Mouse (Mus musculus) limb, embryonic 15.5 days (tissue): ENCODE measurements at regions not wholly inside any gene's neighbourhood (a gene's known extent, or its start where the extent isn't known, plus 50 kb on each side); places are given as distances from the start of the nearest gene placed in this dataset.

Experiments used
- ATAC-seq: fragments of 200-750 bp; cut with Nextera tagmentation; 2 replicates; pipeline ENCODE4 v1.8.0; 2017; ENCODE audit warnings: low read depth, moderate TSS enrichment; ENCODE audit not compliant: insufficient number of reproducible peaks, low FRiP score, low TSS enrichment
- H3K27ac ChIP-seq: fragments of 300-500 bp; sonication (generic); 2 replicates; pipeline ENCODE4 v1.5.1; 2015; ENCODE audit warnings: moderate library complexity, mild to moderate bottlenecking, inconsistent platforms
- H3K27me3 ChIP-seq: fragments of 300-500 bp; sonication (generic); 2 replicates; pipeline ENCODE4 v1.6.1; 2015; ENCODE audit warnings: inconsistent platforms
- H3K36me3 ChIP-seq: fragments of 300-500 bp; sonication (generic); 2 replicates; pipeline ENCODE4 v1.6.1; 2015; ENCODE audit warnings: inconsistent platforms
- H3K4me1 ChIP-seq: fragments of 300-500 bp; sonication (generic); 2 replicates; pipeline ENCODE4 v1.6.1; 2015; ENCODE audit warnings: inconsistent platforms
- H3K4me2 ChIP-seq: fragments of 300-500 bp; sonication (generic); 2 replicates; pipeline ENCODE4 v1.6.1; 2015; ENCODE audit warnings: mild to moderate bottlenecking, inconsistent platforms
- H3K4me3 ChIP-seq: fragments of 300-500 bp; sonication (generic); 2 replicates; pipeline ENCODE4 v1.5.1; 2015; ENCODE audit warnings: mild to moderate bottlenecking, inconsistent platforms
- H3K9ac ChIP-seq: fragments of 300-500 bp; sonication (generic); 2 replicates; pipeline ENCODE4 v1.6.1; 2015; ENCODE audit warnings: inconsistent platforms
- H3K9me3 ChIP-seq: fragments of 300-500 bp; sonication (generic); 2 replicates; pipeline ENCODE4 v1.6.1; 2016; ENCODE audit warnings: inconsistent platforms
- WGBS: fragments of 180-500 bp; shearing (Covaris S2); methylation state at CpG from one replicate; pipeline ENCODE4 v1.1.7; 2015; 5-methylcytosine and 5-hydroxymethylcytosine counted together

- no peaks in the 10 kb centered on the region for H3K27me3 ChIP-seq
- 76% methylated on average over 4 of the region's 4 CpGs for WGBS
- no peak overlapping the region for H3K4me3 ChIP-seq
- H3K4me1 ChIP-seq: no peaks in the 10 kb centered on the region
- H3K36me3 ChIP-seq: no peaks in the 10 kb centered on the region
- ATAC-seq: no peak
- no peaks in the 10 kb centered on the region for H3K9me3 ChIP-seq
- no peak overlapping the region for H3K9ac ChIP-seq
- H3K27ac ChIP-seq: no peak overlapping the region
- no peak overlapping the region for H3K4me2 ChIP-seq
Observed at GRCm38 (mm10) chr17:45904251-45904650, 127.9 kb downstream of the Vegfa start.

GRCm38 (mm10) chr17:45903294-45903693 is 128.9 kb downstream of the Vegfa start:
- 86% methylated on average over 9 of the region's 9 CpGs for WGBS
- Histone ChIP-seq H3K27me3 (no peaks in the 10 kb centered on the region), H3K4me1 (no peaks in the 10 kb centered on the region), H3K9ac (no peak overlapping the region), H3K9me3 (no peaks in the 10 kb centered on the region), H3K4me2 (no peak overlapping the region), H3K36me3 (no peaks in the 10 kb centered on the region), H3K4me3 (no peak overlapping the region), H3K27ac (no peak overlapping the region)
- no peak for ATAC-seq

- 86% methylated on average over 7 of the region's 7 CpGs for WGBS
- no peak for ATAC-seq
- H3K4me2 ChIP-seq: no peak overlapping the region
- no peaks in the 10 kb centered on the region for H3K27me3 ChIP-seq
- H3K4me3 ChIP-seq: no peak overlapping the region
- no peaks in the 10 kb centered on the region for H3K4me1 ChIP-seq
- H3K9ac ChIP-seq: no peak overlapping the region
- H3K27ac ChIP-seq: no peak overlapping the region
- H3K36me3 ChIP-seq: no peaks in the 10 kb centered on the region
- H3K9me3 ChIP-seq: no peaks in the 10 kb centered on the region
Observed at GRCm38 (mm10) chr17:45902668-45903067, 129.5 kb downstream of the Vegfa start.

- no peak for ATAC-seq
Observed at GRCm38 (mm10) chr17:45896922-45897302, 135.3 kb downstream of the Vegfa start.

GRCm38 (mm10) chr17:45896142-45896921 is 135.8 kb downstream of the Vegfa start:
- ATAC-seq: no peak
- Histone ChIP-seq H3K4me1 (peaks cover 19% of the 10 kb centered on the region), H3K9me3 (no peaks in the 10 kb centered on the region), H3K4me2 (no peak overlapping the region), H3K27ac (no peak overlapping the region), H3K4me3 (no peak overlapping the region), H3K27me3 (no peaks in the 10 kb centered on the region), H3K9ac (no peak overlapping the region), H3K36me3 (no peaks in the 10 kb centered on the region)
- 53% methylated on average over 12 of the region's 12 CpGs for WGBS

More at GRCm38 (mm10) chr17:45896922-45897302, 135.3 kb downstream of the Vegfa start:
- Histone ChIP-seq H3K36me3 (no peaks in the 10 kb centered on the region), H3K27me3 (no peaks in the 10 kb centered on the region), H3K4me1 (peaks cover 19% of the 10 kb centered on the region), H3K4me3 (no peak overlapping the region), H3K4me2 (no peak overlapping the region), H3K9ac (no peak overlapping the region), H3K9me3 (no peaks in the 10 kb centered on the region), H3K27ac (no peak overlapping the region)
- 72% methylated on average over 4 of the region's 4 CpGs for WGBS

GRCm38 (mm10) chr17:45894166-45894565 is 138.0 kb downstream of the Vegfa start:
- Histone ChIP-seq H3K9ac (no peak overlapping the region), H3K4me3 (no peak overlapping the region), H3K9me3 (no peaks in the 10 kb centered on the region), H3K4me2 (no peak overlapping the region), H3K27ac (no peak overlapping the region), H3K27me3 (no peaks in the 10 kb centered on the region; the same call in 1 of the 2 replicates), H3K36me3 (no peaks in the 10 kb centered on the region), H3K4me1 (peaks cover 25% of the 10 kb centered on the region)
- whole genome bisulfite sequencing: 82% methylated on average over 5 of the region's 5 CpGs
- no peak for ATAC-seq

GRCm38 (mm10) chr17:45893698-45894097 is 138.5 kb downstream of the Vegfa start:
- peaks cover 26% of the 10 kb centered on the region for H3K4me1 ChIP-seq
- no peaks in the 10 kb centered on the region for H3K9me3 ChIP-seq
- ATAC-seq: no peak
- H3K27ac ChIP-seq: peak overlapping the region; percentile 60
- H3K9ac ChIP-seq: no peak overlapping the region
- H3K36me3 ChIP-seq: no peaks in the 10 kb centered on the region
- no peak overlapping the region for H3K4me3 ChIP-seq
- H3K27me3 ChIP-seq: no peaks in the 10 kb centered on the region; the same call in 1 of the 2 replicates
- no peak overlapping the region for H3K4me2 ChIP-seq
- WGBS: 58% methylated on average over 6 of the region's 6 CpGs

- ATAC-seq: no peak
- Histone ChIP-seq H3K9ac (no peak overlapping the region), H3K4me1 (peaks cover 26% of the 10 kb centered on the region), H3K9me3 (no peaks in the 10 kb centered on the region), H3K27ac (peak overlapping the region; percentile 60), H3K36me3 (no peaks in the 10 kb centered on the region), H3K27me3 (no peaks in the 10 kb centered on the region; the same call in 1 of the 2 replicates), H3K4me2 (no peak overlapping the region), H3K4me3 (no peak overlapping the region)
- 58% methylated on average over 7 of the region's 7 CpGs for WGBS
Observed at GRCm38 (mm10) chr17:45893094-45893493, 139.1 kb downstream of the Vegfa start.

GRCm38 (mm10) chr17:45889451-45889850 is 142.7 kb downstream of the Vegfa start:
- no peak overlapping the region for H3K4me3 ChIP-seq
- no peak overlapping the region for H3K9ac ChIP-seq
- 36% methylated on average over 8 of the region's 8 CpGs for WGBS
- no peaks in the 10 kb centered on the region; the same call in 1 of the 2 replicates for H3K27me3 ChIP-seq
- peak overlapping the region; percentile 69 for H3K27ac ChIP-seq
- no peaks in the 10 kb centered on the region for H3K36me3 ChIP-seq
- H3K4me1 ChIP-seq: peaks cover 44% of the 10 kb centered on the region
- ATAC-seq: no peak
- H3K9me3 ChIP-seq: no peaks in the 10 kb centered on the region
- H3K4me2 ChIP-seq: no peak overlapping the region

GRCm38 (mm10) chr17:45889051-45889450 is 143.1 kb downstream of the Vegfa start:
- H3K36me3 ChIP-seq: no peaks in the 10 kb centered on the region
- peak overlapping the region; percentile 69 for H3K27ac ChIP-seq
- no peak overlapping the region for H3K9ac ChIP-seq
- H3K9me3 ChIP-seq: no peaks in the 10 kb centered on the region
- no peak overlapping the region for H3K4me2 ChIP-seq
- no peak overlapping the region for H3K4me3 ChIP-seq
- H3K27me3 ChIP-seq: no peaks in the 10 kb centered on the region; the same call in 1 of the 2 replicates
- no peak for ATAC-seq
- peaks cover 44% of the 10 kb centered on the region for H3K4me1 ChIP-seq
- 30% methylated on average over 7 of the region's 7 CpGs for WGBS

GRCm38 (mm10) chr17:45886420-45887049 is 145.6 kb downstream of the Vegfa start:
- WGBS: 9% methylated on average over 17 of the region's 17 CpGs
- peak overlapping the region; percentile 63 for H3K27ac ChIP-seq
- ATAC-seq: peak; percentile 37
- no peak overlapping the region for H3K9ac ChIP-seq
- no peaks in the 10 kb centered on the region for H3K9me3 ChIP-seq
- peak overlapping the region; percentile 25 for H3K4me2 ChIP-seq
- no peaks in the 10 kb centered on the region; the same call in 1 of the 2 replicates for H3K27me3 ChIP-seq
- no peak overlapping the region for H3K4me3 ChIP-seq
- no peaks in the 10 kb centered on the region for H3K36me3 ChIP-seq
- H3K4me1 ChIP-seq: peaks cover 33% of the 10 kb centered on the region
